21 mouse cellular contexts compared by ENCODE assay signal in genomic region chr10:21361871-21362270, GRCm38 (mm10). TPM values are rescaled to one million over a fixed set of nuclear protein-coding genes. Genes with fewer than 3 reads are reported as not detected.
DNase-seq lines count a peak whose midpoint lies in the region; TF ChIP-seq lines count a peak whose summit lies in the region.
"Had no signal": no experiment of that assay in that cellular context is flagged by ENCODE, and none has a peak within 500 bp of the region (broad histone marks: within the 10 kb centered on the region; RNA-seq: fewer than 3 reads in every experiment).

No protein-coding gene starts in this region.

- intact Hi-C loops in gastrocnemius, adult 2 months (cut with DNase I), result no loop called here
- intact Hi-C loops in gastrocnemius, postnatal 14 days (cut with DNase I; ENCODE audit: low total_unique reads), result no loop called here
- intact Hi-C loops in left cerebral cortex, postnatal 4 days (cut with DNase I), result no loop called here
- intact Hi-C loops in left cerebral cortex, adult 2 months (cut with DNase I), result no loop called here

- no peak for TF ChIP-seq CTCF in gastrocnemius, adult 2 months (IDR thresholded peaks at IDR 0.05)
- no peak for TF ChIP-seq CTCF in left cerebral cortex, adult 2 months (IDR thresholded peaks at IDR 0.05)

- no peak overlapping the region for H3K4me3 ChIP-seq in gastrocnemius, adult 2 months
- no peak overlapping the region for H3K4me3 ChIP-seq in left cerebral cortex, adult 2 months
- H3K4me3 ChIP-seq: forebrain, embryonic 10.5 days; forebrain, embryonic 13.5 days; heart, adult 2 months; heart, embryonic 10.5 days; heart, embryonic 13.5 days had no signal

- H3K27ac ChIP-seq in gastrocnemius, adult 2 months, result peak overlapping the region; percentile 70
- H3K27ac ChIP-seq in left cerebral cortex, adult 2 months, result no peak overlapping the region
- H3K27ac ChIP-seq: forebrain, embryonic 10.5 days; forebrain, embryonic 13.5 days; heart, adult 2 months; heart, embryonic 10.5 days; heart, embryonic 13.5 days; hindbrain, embryonic 14.5 days; hindbrain, postnatal 0 days had no signal

- peak; percentile 81 for DNase-seq in gastrocnemius, adult 2 months
- DNase-seq in gastrocnemius, postnatal 14 days, result no peak
- peak; percentile 23 for DNase-seq in left cerebral cortex, postnatal 4 days
- DNase-seq in left cerebral cortex, adult 2 months (ENCODE audit: extremely low spot score in 1 of 2, low spot score in 2 of 2), result no peak
- peak; percentile 32 for DNase-seq in gastrocnemius, postnatal 25 days
- DNase-seq in adrenal gland, postnatal 36 days, result no peak
- no peak for DNase-seq in spleen, postnatal 4 days (ENCODE audit: low spot score in 2 of 2)
- DNase-seq: adrenal gland, postnatal 10 days; cerebellum, adult 11 months; cerebellum, adult 2 months; heart, adult 2 months; heart, postnatal 14 days; heart, postnatal 4 days; kidney, adult 2 months had no signal

RNA-seq across cellular contexts. Expression of gene Aldh8a1, which starts 15.2 kb away (rescaled TPM):
- total RNA-seq in gastrocnemius, adult 2 months (2021), result not detected
- total RNA-seq in gastrocnemius, postnatal 14 days (2021), result not detected
- total RNA-seq in left cerebral cortex, postnatal 4 days (2021), result not detected
- under 1 TPM; 0.14 to 0.40 TPM for total RNA-seq in left cerebral cortex, adult 2 months (2021)
- total RNA-seq in gastrocnemius, postnatal 25 days (2021), result not detected
- not detected for total RNA-seq in adrenal gland, postnatal 36 days (2021)
- total RNA-seq: gastrocnemius, postnatal 36 days; heart, adult 2 months; heart, postnatal 14 days; heart, postnatal 4 days; hindbrain, postnatal 0 days had no signal

Comparison
In these comparisons a context has a peak if more than half of its experiments do, and no peak if none do; other contexts are left out.
1. DNase-seq: peak in gastrocnemius, adult 2 months (single experiment), left cerebral cortex, postnatal 4 days (single experiment) and gastrocnemius, postnatal 25 days (single experiment); none in gastrocnemius, postnatal 14 days (single experiment), left cerebral cortex, adult 2 months (0 of 2), adrenal gland, postnatal 36 days (0 of 2) and spleen, postnatal 4 days (0 of 2).